Mouse (Mus musculus) c-Kit-negative CD71-positive TER-119-positive erythroid progenitor cells, embryonic 14.5 days (primary cell): Measurements from ENCODE around the gene Rac2.

Source experiments
- DNase-seq: peaks from one replicate; pipeline ENCODE4 v3.0.0-alpha.2; 2013; ENCODE audit warnings: low read depth, low spot score

Rac2 gene

DNA sequence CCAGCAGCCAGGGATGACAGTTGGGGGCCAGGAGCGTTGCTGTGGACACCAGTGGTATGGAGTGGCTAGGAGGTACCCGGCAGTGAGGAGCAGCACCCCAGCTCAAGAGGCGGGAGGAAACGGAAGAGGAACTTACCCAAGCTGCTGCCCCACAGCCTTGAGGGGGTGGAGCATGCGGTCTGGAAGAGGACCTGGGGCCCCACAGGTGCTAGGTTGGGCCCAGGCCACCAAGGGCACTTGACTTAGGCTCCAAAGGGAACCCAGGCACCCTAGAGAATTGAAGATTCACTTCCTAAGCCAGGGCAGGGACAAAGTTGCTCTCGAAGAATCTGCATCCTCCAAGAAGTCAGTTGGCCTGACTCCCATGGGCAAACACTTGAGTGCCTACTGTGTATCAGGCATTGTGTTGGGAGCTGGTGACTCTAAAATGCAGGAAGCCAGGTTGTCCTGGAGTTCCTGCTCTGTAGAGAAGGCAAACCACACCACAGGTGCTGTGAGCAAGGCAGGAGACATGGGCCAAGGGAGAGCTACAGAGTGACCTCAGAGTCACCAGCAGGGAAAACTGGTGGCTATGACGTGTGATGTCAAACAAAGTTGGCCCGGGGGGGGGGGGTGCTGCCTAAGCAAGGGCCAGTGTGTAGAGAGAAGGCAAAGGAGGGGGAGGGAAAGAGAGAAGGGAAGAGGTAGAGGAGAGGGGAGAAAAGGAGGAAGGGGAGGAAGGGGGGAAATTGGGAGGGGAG is at the start of gene Rac2:
TSS of gene Rac2 (minus strand) at position 126 of the 740 bp plus-strand sequence.
- DNase-seq = no peak

DNA sequence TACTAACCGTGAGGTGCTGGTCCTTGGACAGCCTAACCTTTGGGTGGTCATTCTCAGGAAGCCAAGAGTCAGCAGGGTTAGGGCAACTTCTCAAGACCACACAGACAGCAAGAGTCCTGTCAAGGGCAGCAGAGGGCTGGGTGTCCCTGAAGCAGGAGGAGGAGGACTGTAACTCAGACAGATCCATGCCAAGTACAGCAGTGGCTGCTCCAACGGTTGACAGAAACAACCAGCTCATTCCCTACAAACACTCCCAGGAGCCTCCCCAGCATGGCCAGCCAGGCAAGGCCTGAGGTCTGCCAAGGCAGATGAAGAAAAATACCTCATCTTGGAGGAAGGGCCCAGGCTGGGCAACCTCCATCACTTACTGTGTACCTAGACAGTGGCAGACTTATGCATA is 44.4 kb upstream of the Rac2 start:
- DNase-seq = no peak

DNA sequence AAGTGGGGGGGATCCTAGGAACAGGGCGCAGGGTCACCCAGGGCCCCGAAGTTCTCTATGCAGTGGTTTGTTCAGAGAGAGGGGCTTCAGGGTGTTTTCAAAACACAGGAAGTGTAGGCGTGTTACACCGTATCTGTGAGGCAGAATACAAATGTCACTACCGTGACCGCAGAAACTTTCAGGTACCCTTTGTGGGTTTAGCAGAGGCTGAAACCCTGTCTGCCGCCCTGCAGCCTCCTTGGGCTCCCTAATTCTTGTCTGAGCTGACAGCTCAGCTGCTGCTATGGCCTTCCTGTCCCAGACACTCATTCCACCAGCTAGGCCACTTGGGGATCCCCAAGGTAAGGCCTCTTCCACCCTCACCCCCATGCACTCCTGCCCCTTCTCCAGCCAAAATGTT is 42.0 kb upstream of the Rac2 start:
- no peak for DNase-seq

DNA sequence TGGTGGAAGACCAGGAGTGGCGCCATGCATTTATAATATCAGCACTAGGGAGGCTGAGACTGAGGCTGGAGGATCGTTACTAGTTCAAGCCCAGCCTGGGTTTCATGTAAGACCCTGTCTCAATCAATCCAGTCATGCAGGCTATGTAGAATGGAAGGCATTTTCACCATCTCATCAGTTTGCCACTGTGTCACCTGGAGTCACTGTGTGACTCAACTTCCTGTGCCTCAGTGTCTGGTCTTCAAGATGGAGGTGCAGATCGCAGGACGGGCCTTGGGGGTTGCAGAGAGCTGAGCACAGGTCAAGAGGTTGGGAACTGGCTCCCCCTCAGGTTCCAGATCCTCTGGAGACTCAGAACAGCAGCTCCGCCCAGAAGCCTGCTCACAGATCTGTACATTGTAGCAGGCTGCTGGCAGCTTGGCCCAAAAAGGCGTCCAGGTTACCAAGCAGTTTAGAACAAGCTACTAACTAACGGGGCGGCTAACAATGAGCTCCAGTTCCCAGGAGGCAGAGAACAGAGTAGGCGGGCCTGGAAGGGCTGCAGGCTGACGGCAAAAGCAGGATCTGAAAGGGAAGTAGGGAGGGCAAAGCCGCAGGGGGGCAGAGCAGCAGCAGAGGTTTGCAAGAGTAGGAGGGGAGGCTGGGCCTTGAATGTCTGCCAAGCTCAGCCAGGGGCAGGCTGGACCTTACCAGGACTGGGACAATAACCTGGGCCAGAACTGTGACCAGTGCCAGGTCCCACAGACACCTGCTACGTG is 38.3 kb upstream of the Rac2 start:
- no peak for DNase-seq

DNA sequence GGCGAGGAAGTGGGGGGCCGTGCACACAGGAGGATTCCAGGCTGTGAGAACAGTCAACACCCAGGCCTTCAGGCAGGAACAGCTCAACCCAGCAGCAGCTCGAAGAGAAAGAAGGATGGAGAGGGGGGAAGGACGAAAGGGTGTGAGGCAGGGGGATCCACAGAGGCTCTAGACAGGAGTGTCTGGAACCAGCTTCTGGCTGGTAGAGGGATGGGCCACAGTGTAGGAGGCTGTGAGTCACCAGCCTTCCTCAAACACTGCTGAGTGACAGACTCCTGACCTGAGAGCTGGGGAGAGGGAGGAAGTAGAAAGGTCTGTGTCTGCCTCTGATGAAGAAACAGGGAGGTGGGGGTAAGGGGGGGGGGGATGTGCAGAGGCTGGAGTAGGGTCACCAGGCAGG is 34.9 kb upstream of the Rac2 start:
- DNase-seq = no peak

DNA sequence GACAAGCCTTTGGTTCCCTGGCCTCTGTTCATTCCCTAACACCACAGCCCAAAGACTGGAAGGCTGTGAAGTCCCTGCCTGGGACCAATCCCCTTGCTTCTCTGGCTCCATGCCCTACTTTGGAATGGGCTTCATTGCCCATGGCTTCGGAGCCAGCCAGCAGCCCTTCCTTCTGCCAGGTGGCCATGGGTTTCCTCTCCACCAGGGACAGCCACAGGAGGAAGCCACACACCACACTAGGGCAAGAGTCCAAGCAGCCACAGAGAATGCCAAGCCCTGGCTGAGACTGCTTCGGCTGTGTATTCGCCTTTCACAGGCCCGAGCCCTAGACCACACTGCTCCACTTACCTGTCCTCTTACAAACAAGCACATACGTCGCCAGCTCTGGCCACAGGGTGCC is 33.5 kb upstream of the Rac2 start:
- DNase-seq = no peak

DNA sequence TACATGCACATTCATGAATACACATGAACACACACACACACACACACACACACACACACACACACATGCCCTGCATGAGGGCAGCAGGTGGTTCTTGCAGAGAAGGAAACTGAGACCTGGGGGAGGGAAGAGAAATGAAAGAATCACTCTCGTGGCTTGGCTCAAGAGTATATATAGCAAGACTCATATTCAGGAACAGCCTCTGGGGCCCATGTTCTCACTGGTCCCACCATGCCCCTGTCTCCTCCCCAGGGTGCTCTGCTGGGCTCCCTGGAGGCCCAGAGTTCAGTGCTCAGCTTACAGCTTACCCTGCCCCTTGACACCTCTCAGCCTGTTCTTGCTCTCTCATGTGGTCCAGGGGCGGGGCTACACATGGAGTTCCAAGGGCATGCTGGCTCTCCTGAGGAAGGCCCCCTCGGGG is 32.8 kb upstream of the Rac2 start:
- DNase-seq = no peak

DNA sequence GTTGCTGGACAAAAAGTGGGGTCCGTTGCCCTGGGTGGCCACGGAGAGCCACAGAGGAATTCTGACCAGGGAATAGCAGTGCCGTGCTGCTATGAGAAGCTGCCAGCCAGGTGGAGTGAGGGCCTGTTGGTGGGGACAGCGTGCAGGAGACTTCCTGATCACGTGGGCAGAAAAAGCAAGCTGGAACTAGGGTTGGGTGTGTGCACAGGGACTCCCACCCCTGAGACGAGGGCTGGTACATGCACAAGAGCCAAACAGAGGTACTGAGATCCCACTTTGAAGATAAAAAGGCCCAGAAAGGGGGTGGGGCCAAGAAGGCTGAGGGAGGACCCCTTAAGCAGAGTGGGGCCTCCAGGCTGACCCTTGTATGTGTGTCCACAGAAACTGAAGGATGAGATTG is 31.7 kb upstream of the Rac2 start:
- DNase-seq = no peak

DNA sequence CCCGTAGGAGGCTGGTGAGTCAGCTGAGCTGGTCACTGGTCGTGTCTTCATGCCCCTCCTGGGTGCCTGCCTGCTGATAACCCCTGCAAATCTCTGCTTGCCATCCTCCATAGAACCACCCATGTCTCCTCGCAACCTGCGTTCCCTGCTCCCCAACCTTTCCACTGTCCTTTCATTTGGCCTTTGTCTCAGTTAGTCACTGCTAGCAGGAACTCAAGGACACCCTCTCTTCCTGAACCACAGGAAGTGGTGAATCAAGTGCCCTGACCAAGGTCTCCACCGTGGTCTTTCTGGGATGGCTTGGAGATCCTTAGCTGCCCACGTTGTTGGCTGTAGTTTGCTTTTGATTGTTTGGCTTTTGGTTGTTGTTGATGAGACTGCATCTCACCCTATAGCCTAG is 28.6 kb upstream of the Rac2 start:
- no peak for DNase-seq

DNA sequence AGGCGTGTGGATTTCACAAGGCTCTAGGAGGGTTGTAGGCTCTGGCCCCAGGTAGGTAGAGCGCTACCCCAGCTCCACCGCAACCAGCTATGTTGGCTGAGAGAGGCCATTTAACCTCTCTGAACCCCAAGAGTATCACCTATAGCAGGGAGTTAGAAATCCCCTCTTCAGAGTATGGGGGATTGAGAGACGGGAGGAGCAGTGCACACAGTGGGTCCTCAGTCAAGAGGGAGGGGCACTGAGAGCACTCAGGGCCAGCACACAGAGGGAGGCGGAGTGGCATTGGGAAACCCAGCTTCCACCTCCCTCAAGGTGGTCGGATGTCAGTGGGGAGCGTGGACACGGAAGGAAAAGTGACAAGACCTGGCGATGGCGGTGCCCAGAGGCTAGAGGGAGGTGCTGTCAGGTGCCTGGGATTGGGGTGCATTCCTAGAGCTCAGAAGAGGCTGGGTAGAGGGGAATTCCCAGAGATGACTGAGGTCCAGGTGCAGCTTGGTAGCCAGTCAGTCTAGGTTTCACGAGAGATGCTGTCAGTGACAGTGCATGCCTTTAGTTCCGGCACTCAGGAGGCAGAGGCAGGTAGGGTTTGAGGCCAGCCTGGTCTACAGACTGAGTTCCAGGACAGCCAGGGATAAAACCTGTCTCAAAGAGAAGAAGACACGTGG is 27.1 kb upstream of the Rac2 start:
- DNase-seq = no peak

DNA sequence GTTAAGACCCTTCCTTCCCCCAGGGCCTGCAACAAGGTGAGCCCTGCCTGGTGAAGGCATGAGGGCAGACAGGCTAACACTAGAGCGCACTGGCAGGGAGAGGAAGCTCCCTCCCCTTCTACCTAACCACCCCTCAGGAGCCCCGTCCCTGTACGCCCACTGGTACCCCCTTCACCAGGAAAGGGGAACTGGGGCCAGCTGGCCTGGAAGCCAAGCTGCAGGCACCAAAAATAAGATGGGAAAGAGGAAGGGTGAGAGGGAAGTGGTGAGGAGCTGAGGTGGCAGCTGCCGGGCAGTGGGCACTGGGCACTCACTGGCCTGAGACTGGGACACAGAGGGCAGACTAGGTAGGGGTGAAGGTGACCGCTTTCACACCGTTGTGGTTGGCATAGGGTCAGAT is 26.5 kb upstream of the Rac2 start:
- DNase-seq = no peak

DNA sequence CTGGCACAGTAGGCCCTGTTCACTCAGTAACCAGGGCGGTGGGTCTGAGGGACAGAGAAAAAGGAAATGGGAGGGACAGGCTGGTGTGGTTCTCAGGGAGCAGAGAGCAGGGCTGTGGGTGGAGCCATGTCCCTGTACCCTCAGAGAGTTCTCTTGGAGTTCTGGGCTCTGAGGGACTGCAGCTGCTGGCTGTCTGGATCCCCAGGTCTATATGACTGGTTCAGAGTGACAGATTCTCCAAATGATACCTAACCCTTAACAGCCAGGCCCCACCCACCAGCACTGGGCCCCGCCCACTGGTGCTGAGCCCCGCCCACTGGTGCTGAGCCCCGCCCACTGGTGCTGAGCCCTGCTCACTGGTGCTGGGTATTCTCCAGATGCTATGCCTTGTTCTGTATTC is 25.1 kb upstream of the Rac2 start:
- DNase-seq = no peak

DNA sequence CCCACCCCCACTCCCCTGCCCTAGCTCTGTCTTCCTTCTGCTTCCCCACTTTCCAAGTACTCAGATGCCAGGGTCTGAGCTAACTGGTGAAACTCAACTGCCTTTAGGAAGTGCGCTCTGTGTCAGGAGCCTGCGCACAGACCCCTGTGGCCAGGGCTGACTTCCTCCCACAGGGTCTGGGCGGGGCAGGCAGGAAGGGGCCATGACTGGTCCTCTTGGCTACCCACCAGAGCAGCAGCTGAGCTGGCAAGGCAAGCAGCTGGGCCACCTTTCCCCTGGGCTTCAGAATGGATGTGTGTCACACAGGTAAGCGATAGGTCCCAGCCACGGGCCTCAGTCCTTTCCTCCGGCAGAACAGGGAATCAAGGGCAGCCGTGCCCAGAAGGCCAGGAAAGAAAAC is 24.3 kb upstream of the Rac2 start, which contains the start of gene Cyth4:
TSS of gene Cyth4 (plus strand) at position 134 of the 400 bp plus-strand sequence.
- no peak for DNase-seq

DNA sequence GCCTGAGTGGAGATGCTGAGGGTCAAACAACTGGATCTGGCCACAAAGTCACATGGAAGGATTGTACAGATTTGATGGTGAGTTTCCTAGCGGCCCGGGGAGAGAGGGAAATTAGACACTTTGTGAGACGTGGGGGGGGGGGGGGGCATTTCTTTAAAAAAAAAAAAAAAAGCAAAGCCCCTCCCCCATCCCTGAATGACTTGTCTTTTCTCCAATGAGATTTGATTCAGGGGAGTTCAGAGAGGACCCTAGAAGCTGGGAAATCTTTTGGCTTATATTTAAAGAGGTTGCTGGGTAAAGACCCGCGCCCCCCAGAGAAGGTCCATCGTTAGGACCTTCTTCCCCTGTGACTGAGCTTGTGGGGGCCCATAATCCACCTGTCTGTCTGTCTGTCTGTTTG is 23.9 kb upstream of the Rac2 start:
- no peak for DNase-seq

DNA sequence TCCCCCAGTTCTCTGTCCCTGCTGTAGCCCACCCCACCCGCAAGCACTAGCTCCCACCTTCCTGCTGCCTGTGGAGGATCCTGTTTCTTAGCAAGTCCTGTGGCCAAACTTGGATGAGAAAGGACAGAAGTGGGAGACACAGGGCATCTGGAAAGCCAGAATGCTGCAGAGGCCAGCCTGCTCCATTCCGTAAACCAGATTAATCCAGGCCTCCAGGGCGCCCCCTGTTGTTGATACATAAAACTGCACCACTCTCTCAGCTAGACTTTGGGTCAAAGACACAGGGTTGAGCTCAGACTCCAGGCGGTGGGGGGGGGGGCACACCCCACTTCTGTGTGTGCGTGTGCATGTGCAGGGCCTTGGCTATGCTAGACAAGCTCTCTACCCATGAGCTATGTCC is 22.9 kb upstream of the Rac2 start:
- no peak for DNase-seq

DNA sequence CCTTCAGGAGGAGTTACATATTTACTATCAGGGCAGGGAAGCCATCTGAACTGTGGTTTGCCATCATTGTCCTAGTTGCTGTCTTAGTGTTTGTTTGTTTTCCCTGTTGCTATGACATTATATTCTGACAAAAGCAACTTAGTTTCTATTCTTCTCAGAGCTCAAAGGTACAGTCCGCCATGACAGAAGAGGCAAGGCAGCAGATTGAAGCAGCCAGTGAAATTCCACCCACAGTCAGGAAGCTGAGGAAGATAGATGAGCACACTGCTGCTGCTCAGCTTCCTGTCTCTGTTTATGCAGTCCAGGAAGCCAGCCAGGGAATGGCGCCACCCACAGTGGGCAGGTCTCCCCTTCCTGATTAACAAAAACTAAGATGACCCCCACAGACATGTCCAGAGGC is 22.2 kb upstream of the Rac2 start:
- DNase-seq = no peak

DNA sequence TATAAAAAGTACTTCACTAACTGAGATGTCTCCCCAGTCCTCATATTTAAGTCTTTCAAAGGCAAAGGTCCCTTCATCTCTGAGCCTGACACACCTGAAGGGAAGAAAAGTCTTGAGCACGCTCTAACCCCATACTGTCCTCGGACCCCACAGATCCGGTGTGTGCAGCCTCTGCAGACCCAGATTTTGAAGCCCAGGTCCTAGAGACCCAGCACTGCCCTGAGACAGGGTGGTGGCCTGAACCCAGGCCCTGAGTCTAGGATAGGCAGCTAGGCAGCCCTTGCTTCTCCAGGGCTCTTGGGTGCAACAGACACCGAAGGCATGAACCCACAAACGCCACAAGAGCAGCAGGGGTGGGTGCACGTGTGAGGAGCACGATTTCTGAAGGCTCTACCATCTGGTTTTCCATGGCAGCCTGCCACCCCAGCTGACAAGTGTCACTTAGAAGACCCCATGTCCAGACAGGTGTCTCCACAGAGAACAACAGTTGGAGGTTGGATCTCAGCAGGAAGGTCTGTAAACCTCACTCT is 21.4 kb upstream of the Rac2 start:
- no peak for DNase-seq

DNA sequence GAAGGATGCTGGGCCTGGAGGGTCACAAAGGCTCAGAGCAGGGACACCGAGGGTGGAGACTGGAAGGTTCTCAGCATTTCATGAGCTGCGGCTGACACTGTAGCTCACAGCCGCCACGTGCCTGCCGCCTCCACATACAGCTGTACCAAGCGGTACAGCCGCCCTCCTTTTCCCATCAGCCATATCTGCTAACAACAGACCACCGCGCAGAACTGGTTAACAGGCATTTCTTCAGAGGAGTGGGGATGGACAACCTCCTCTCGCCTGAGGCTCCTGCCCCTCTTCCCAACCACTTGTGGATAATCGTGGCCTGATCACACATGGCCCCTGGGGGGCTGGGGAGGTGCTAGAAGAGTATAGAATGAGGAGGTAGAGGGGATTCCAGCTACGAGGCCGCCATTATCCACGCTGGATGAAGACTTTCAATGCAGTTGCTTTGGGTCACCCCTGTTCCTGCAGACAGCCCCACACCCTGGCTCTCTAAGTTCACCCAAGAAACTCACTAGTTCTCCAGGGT is 19.9 kb upstream of the Rac2 start:
- DNase-seq = no peak

DNA sequence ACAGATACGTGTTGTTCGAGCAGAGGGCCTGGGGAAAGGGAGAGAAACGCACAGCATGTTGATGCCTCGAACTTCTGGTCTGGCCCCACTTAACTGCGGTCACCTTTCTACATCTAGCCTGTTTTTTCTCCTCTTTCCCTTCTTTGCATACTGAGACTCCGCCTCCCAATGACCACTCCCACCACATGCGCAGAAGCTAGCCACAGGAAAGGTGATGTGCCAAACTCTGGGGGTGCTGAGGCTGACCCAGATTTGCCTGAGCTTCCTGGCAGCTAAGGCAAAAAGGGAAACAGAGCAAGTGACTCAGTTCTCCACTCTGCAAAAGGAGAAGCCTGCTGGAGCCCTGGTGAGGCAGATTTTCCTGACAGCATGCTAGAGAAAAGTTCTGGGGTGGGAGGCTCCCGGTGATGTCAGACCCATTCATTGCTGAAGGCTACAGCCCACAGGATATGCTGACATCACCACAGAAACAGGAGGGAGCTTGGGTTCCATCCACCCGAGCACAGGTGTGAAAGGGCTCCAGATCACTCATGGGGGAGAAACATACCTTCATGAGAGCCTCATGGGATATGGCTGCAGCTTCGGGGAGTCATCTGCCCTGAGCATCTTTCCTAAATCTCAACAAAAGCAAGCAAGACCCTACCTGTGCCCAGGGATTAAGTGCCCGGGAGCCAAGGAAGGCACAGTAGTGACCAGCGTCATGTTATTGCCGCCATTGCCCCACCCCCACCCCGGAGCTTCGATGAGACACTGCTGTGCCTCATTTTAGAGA is 19.3 kb upstream of the Rac2 start:
- DNase-seq = no peak

DNA sequence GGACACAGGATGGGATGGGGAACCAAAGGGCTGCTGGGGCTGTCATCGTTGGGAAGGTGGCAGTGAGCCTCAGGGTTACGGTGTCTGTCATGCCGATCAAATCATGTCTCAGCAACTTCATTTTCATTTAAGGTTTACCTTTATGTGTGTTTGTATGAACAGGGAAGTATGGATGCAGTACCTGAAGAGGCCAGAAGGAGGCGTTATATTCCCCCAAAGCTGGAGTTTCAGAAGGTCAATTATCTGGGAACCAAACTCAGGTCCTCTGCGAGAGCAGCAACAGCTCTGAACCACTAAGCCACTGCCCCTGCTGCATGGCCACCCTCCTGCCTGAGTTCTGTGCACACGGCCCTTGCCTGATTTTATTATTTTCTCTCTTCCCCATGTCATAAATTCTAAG is 18.2 kb upstream of the Rac2 start:
- no peak for DNase-seq

DNA sequence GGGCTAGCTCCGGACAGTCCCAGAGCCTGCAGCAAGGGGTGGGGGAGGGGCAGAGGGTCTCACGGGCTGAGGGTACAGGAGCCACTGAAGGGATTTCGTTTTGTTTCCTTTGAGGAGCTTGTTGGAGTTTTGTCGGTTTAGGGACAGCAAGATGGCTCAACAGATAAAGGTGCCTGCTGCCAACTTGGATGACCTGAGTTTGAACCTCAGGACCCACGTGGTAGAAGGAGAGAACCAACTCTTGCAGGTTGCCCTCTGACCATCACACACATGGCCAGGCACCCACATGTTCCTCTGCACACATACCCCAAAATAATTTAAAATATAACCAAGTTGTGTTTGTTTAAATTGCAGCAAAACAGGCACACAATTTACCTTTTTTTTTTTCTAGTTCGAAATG is 17.4 kb upstream of the Rac2 start:
- DNase-seq = no peak

DNA sequence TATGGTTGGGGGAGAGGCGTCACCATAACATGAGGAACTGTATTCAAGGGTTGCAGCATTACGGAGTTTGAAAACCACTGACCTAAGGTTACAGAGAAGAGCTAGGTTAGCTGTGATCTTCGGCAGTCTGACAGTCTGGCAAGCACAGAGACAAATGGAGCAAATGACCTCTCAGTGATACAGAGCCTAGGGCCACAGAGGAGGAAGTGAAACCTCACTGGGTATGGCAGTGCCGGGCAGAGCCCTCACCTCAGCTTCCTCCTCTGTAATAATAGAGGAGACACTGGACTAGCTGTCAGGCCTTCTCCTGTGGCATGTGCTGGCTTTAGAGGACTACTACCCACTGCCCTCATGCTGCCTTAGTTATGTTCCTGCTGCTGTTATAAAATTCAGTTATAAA is 16.3 kb upstream of the Rac2 start:
- no peak for DNase-seq
